23 mouse cellular contexts compared by ENCODE assay signal in genomic region chr5:5226966-5227365, GRCm38 (mm10).
DNase-seq lines count a peak whose midpoint lies in the region; ATAC-seq and TF ChIP-seq lines count a peak whose summit lies in the region.
"Had no signal": no experiment of that assay in that cellular context is flagged by ENCODE, and none has a peak within 500 bp of the region (broad histone marks: within the 10 kb centered on the region; RNA-seq: fewer than 3 reads in every experiment).

No protein-coding gene starts in this region.

- no peak overlapping the region for H3K9ac ChIP-seq in lung, embryonic 14.5 days
- no peak overlapping the region for H3K9ac ChIP-seq in intestine, embryonic 16.5 days (ENCODE audit: low read depth, low read length)
- H3K9ac ChIP-seq: embryonic facial prominence, embryonic 15.5 days; hindbrain, embryonic 15.5 days; intestine, embryonic 15.5 days; limb, embryonic 15.5 days had no signal

- DNase-seq in layer of hippocampus, adult 18-20 months (ENCODE audit: low spot score in 2 of 2), result peak; percentile 16 to 78
- DNase-seq in layer of hippocampus, postnatal 36 days, result no peak
- peak; percentile 11 for DNase-seq in lung, embryonic 14.5 days
- no peak for DNase-seq in lung, postnatal 4 days
- DNase-seq in 3T3-L1 (ENCODE audit: low read depth, low spot score), result peak; percentile 64
- DNase-seq in brain, adult 2 months (ENCODE audit: low read depth, low spot score), result peak; percentile 66
- DNase-seq in urinary bladder, adult 18-20 months (ENCODE audit: low spot score in 2 of 2), result no peak
- DNase-seq: adrenal gland, postnatal 14 days; cerebellum, adult 9-10 months; heart, postnatal 4 days; kidney, adult 9 months; kidney, postnatal 14 days; left cerebral cortex, postnatal 4 days; thymus, adult 2 months had no signal

- 0 out of 2 replicates have a peak, but pooled peaks cover 4% of the 10 kb centered on the region for H3K36me3 ChIP-seq in lung, embryonic 14.5 days (ENCODE audit: insufficient read depth)
- no peaks in the 10 kb centered on the region for H3K36me3 ChIP-seq in intestine, embryonic 16.5 days (ENCODE audit: control insufficient read depth, insufficient read depth, low read length)
- H3K36me3 ChIP-seq: intestine, embryonic 15.5 days; midbrain, embryonic 10.5 days had no signal

- ATAC-seq in lung, embryonic 14.5 days (ENCODE audit: insufficient read depth), result no peak
- ATAC-seq in intestine, embryonic 16.5 days, result no peak
- ATAC-seq: forebrain, embryonic 16.5 days; intestine, embryonic 15.5 days had no signal

- no peak for TF ChIP-seq CTCF in lung, embryonic 14.5 days (IDR thresholded peaks at IDR 0.05; ENCODE audit: low read depth)

- no peak overlapping the region for H3K4me3 ChIP-seq in lung, embryonic 14.5 days (ENCODE audit: low read depth, low read length)
- H3K4me3 ChIP-seq in intestine, embryonic 16.5 days (ENCODE audit: low read length), result no peak overlapping the region
- H3K4me3 ChIP-seq: embryonic facial prominence, embryonic 15.5 days; heart, embryonic 10.5 days; hindbrain, embryonic 15.5 days; intestine, embryonic 15.5 days; left cerebral cortex, adult 2 months; limb, embryonic 15.5 days; midbrain, embryonic 10.5 days had no signal

- H3K27me3 ChIP-seq in lung, embryonic 14.5 days (ENCODE audit: insufficient read depth, low read length), result no peaks in the 10 kb centered on the region
- H3K27me3 ChIP-seq in intestine, embryonic 16.5 days (replicated peaks; ENCODE audit: control insufficient read depth, insufficient read depth, low read length), result no peaks in the 10 kb centered on the region
- H3K27me3 ChIP-seq: embryonic facial prominence, embryonic 15.5 days; hindbrain, embryonic 15.5 days; intestine, embryonic 15.5 days; limb, embryonic 15.5 days had no signal

- H3K4me2 ChIP-seq in lung, embryonic 14.5 days, result no peak overlapping the region
- no peak overlapping the region for H3K4me2 ChIP-seq in intestine, embryonic 16.5 days (ENCODE audit: low read depth, low read length)
- H3K4me2 ChIP-seq: embryonic facial prominence, embryonic 15.5 days; hindbrain, embryonic 15.5 days; intestine, embryonic 15.5 days; limb, embryonic 15.5 days had no signal

- no peaks in the 10 kb centered on the region for H3K9me3 ChIP-seq in lung, embryonic 14.5 days (ENCODE audit: low read depth, low read length)
- no peaks in the 10 kb centered on the region for H3K9me3 ChIP-seq in intestine, embryonic 16.5 days (ENCODE audit: control insufficient read depth, low read length)
- H3K9me3 ChIP-seq: embryonic facial prominence, embryonic 15.5 days; heart, embryonic 10.5 days; hindbrain, embryonic 15.5 days; intestine, embryonic 15.5 days; limb, embryonic 15.5 days; midbrain, embryonic 10.5 days had no signal

- H3K27ac ChIP-seq in lung, embryonic 14.5 days (ENCODE audit: low read depth), result no peak overlapping the region
- no peak overlapping the region for H3K27ac ChIP-seq in intestine, embryonic 16.5 days (ENCODE audit: low read length)
- H3K27ac ChIP-seq: embryonic facial prominence, embryonic 15.5 days; heart, embryonic 10.5 days; hindbrain, embryonic 15.5 days; intestine, embryonic 15.5 days; left cerebral cortex, adult 2 months; limb, embryonic 15.5 days; midbrain, embryonic 10.5 days had no signal

- H3K4me1 ChIP-seq in lung, embryonic 14.5 days (ENCODE audit: insufficient read depth), result no peaks in the 10 kb centered on the region
- no peaks in the 10 kb centered on the region for H3K4me1 ChIP-seq in intestine, embryonic 16.5 days (ENCODE audit: control insufficient read depth, insufficient read depth, low read length)
- H3K4me1 ChIP-seq: embryonic facial prominence, embryonic 15.5 days; heart, embryonic 10.5 days; hindbrain, embryonic 15.5 days; intestine, embryonic 15.5 days; limb, embryonic 15.5 days; midbrain, embryonic 10.5 days had no signal

- 87% methylated on average over 4 of the region's 4 CpGs for WGBS in lung, embryonic 14.5 days
- 83% methylated on average over 4 of the region's 4 CpGs for WGBS in intestine, embryonic 16.5 days

Comparison
In these comparisons a context has a peak if more than half of its experiments do, and no peak if none do; other contexts are left out.
1. DNase-seq: peak in layer of hippocampus, adult 18-20 months (2 of 2), lung, embryonic 14.5 days (single experiment), 3T3-L1 (single experiment) and brain, adult 2 months (single experiment); none in layer of hippocampus, postnatal 36 days (0 of 2), lung, postnatal 4 days (0 of 2) and urinary bladder, adult 18-20 months (0 of 2).